Mouse (Mus musculus) testis, adult 2 months (tissue): ENCODE data around the gene Samd1. TPM values are rescaled to one million over a fixed set of nuclear protein-coding genes. Genes with fewer than 3 reads are reported as not detected.

Experiments used
- H3K27ac ChIP-seq: fragments of 200-500 bp; 2 replicates; pipeline ENCODE4 v1.5.1; 2012; ENCODE audit warnings: low read depth, low read length; ENCODE audit not compliant: control insufficient read depth, insufficient read depth
- H3K27me3 ChIP-seq: fragments of 200-500 bp; 2 replicates; pipeline ENCODE4 v1.6.1; 2012; ENCODE audit warnings: mild to moderate bottlenecking, low read length, moderate library complexity; ENCODE audit not compliant: control insufficient read depth, insufficient read depth
- H3K36me3 ChIP-seq: fragments of 200-500 bp; 2 replicates; pipeline ENCODE4 v1.6.1; 2012; ENCODE audit warnings: mild to moderate bottlenecking, low read length; ENCODE audit not compliant: control insufficient read depth, insufficient read depth
- H3K4me1 ChIP-seq: fragments of 200-500 bp; 2 replicates; pipeline ENCODE4 v1.6.1; 2012; ENCODE audit warnings: low read length; ENCODE audit not compliant: control insufficient read depth, insufficient read depth
- H3K4me3 ChIP-seq: fragments of 200-500 bp; 2 replicates; pipeline ENCODE4 v1.5.1; 2012; ENCODE audit warnings: low read depth, mild to moderate bottlenecking, low read length, moderate library complexity, mixed read lengths; ENCODE audit not compliant: control insufficient read depth
- CTCF ChIP-seq: fragments of 200-500 bp; IDR thresholded peaks from 2 replicates; pipeline ENCODE4 v1.5.1; 2012; ENCODE audit warnings: low read depth, mild to moderate bottlenecking, inconsistent platforms, low read length, moderate library complexity; ENCODE audit not compliant: control insufficient read depth, insufficient read depth, insufficient replicate concordance
- POLR2A ChIP-seq: fragments of 200-500 bp; IDR thresholded peaks from 2 replicates; pipeline ENCODE4 v1.6.1; 2012; ENCODE audit warnings: low read depth, mild to moderate bottlenecking, inconsistent platforms, low read length, moderate library complexity; ENCODE audit not compliant: control insufficient read depth
- polyA plus RNA-seq: library from polyadenylated mRNA; depleted of rRNA; stranded (reverse); fragments of >200 nt; gene quantifications from 2 replicates; pipeline ENCODE4 v1.2.3, GENCODE M21; 2012

The Samd1 gene
- polyA plus RNA-seq, 1 experiment: 15.3 TPM

GRCm38 (mm10) chr8:84008362-84008761 is 10.9 kb downstream of the Samd1 start:
- TF ChIP-seq CTCF (peak; percentile 28; the same call in 1 of the 2 replicates), POLR2A (no peak)
- Histone ChIP-seq H3K27ac (no peak overlapping the region), H3K27me3 (no peaks in the 10 kb centered on the region), H3K4me3 (no peak overlapping the region), H3K36me3 (no peaks in the 10 kb centered on the region), H3K4me1 (peaks cover 37% of the 10 kb centered on the region)

GRCm38 (mm10) chr8:84009876-84010275 is 12.4 kb downstream of the Samd1 start:
- Histone ChIP-seq H3K27ac (no peak overlapping the region), H3K4me1 (peaks cover 29% of the 10 kb centered on the region), H3K4me3 (no peak overlapping the region), H3K36me3 (no peaks in the 10 kb centered on the region), H3K27me3 (no peaks in the 10 kb centered on the region)
- TF ChIP-seq CTCF: peak; percentile 92
- TF ChIP-seq POLR2A: no peak

GRCm38 (mm10) chr8:84010625-84011611 is 13.4 kb downstream of the Samd1 start:
- H3K36me3 ChIP-seq: no peaks in the 10 kb centered on the region
- no peaks in the 10 kb centered on the region for H3K27me3 ChIP-seq
- H3K27ac ChIP-seq: no peak overlapping the region
- H3K4me3 ChIP-seq: peak overlapping the region; percentile 73
- H3K4me1 ChIP-seq: peaks cover 25% of the 10 kb centered on the region
- no peak for TF ChIP-seq POLR2A
- peak; percentile 51; the same call in 1 of the 2 replicates for TF ChIP-seq CTCF

- Histone ChIP-seq H3K27ac (no peak within 1 kb of the TSS), H3K27me3 (no peaks in the 10 kb centered on the region)
- TF ChIP-seq CTCF (no peak), POLR2A (no peak)
These were observed 14.4 kb downstream of the Samd1 start, which contains the start of gene 2210011C24Rik for GRCm38 (mm10) chr8:84011705-84012498. Gene 2210011C24Rik (minus strand): TSS chr8:84012171.

GRCm38 (mm10) chr8:84012499-84013165 is 15.2 kb downstream of the Samd1 start:
- H3K4me1 ChIP-seq: peaks cover 25% of the 10 kb centered on the region
- no peaks in the 10 kb centered on the region for H3K27me3 ChIP-seq
- H3K36me3 ChIP-seq: no peaks in the 10 kb centered on the region
- no peak overlapping the region for H3K27ac ChIP-seq
- H3K4me3 ChIP-seq: peak overlapping the region; percentile 3
- TF ChIP-seq POLR2A: no peak
- no peak for TF ChIP-seq CTCF

More at GRCm38 (mm10) chr8:84011705-84012498, 14.4 kb downstream of the Samd1 start, which contains the start of gene 2210011C24Rik:
- H3K4me1 ChIP-seq: peaks cover 25% of the 10 kb centered on the region
- peak within 1 kb of the TSS; percentile 73 for H3K4me3 ChIP-seq
- no peaks in the 10 kb centered on the region for H3K36me3 ChIP-seq

GRCm38 (mm10) chr8:84015833-84016232 is 18.4 kb downstream of the Samd1 start:
- no peak for TF ChIP-seq POLR2A
- no peak for TF ChIP-seq CTCF
- no peaks in the 10 kb centered on the region for H3K27me3 ChIP-seq

More at GRCm38 (mm10) chr8:84015833-84016232, 18.4 kb downstream of the Samd1 start:
- H3K36me3 ChIP-seq: no peaks in the 10 kb centered on the region
- peaks cover 19% of the 10 kb centered on the region for H3K4me1 ChIP-seq
- no peak overlapping the region for H3K27ac ChIP-seq
- no peak overlapping the region for H3K4me3 ChIP-seq
